Mouse (Mus musculus) neural tube, embryonic 11.5 days (tissue): ENCODE measurements around the gene Rbfox3. TPM values are rescaled to one million over a fixed set of nuclear protein-coding genes. Genes with fewer than 3 reads are reported as not detected.

Source experiments
- ATAC-seq: fragments of 200-750 bp; cut with Nextera tagmentation; 2 replicates; pipeline ENCODE4 v1.8.0; 2017; ENCODE audit warnings: moderate number of reproducible peaks, mild to moderate bottlenecking, moderate TSS enrichment, moderate library complexity; ENCODE audit not compliant: insufficient read depth, low FRiP score, low TSS enrichment
- DNase-seq: peaks from one replicate; pipeline ENCODE4 v3.0.0-alpha.2; 2015; ENCODE audit warnings: low spot score
- H3K27ac ChIP-seq: fragments of 300-500 bp; sonication (generic); 2 replicates; pipeline ENCODE4 v1.5.1; 2014; ENCODE audit warnings: low read depth, mild to moderate bottlenecking, low read length
- H3K27me3 ChIP-seq: fragments of 300-500 bp; sonication (generic); 2 replicates; pipeline ENCODE4 v1.6.1; 2014; ENCODE audit warnings: mild to moderate bottlenecking, low read length, mixed read lengths; ENCODE audit not compliant: control insufficient read depth, insufficient read depth
- H3K36me3 ChIP-seq: fragments of 300-500 bp; sonication (generic); 2 replicates; pipeline ENCODE4 v1.6.1; 2014; ENCODE audit warnings: mild to moderate bottlenecking, low read length, moderate library complexity, mixed read lengths; ENCODE audit not compliant: control insufficient read depth, insufficient read depth
- H3K4me1 ChIP-seq: fragments of 300-500 bp; sonication (generic); 2 replicates; pipeline ENCODE4 v1.6.1; 2014; ENCODE audit warnings: low read length, mixed read lengths; ENCODE audit not compliant: control insufficient read depth, insufficient read depth
- H3K4me2 ChIP-seq: fragments of 300-500 bp; sonication (generic); 2 replicates; pipeline ENCODE4 v1.6.1; 2014; ENCODE audit warnings: low read depth, mild to moderate bottlenecking, moderate library complexity
- H3K4me3 ChIP-seq: fragments of 300-500 bp; sonication (generic); 2 replicates; pipeline ENCODE4 v1.5.1; 2014; ENCODE audit warnings: low read depth, low read length
- H3K9ac ChIP-seq: fragments of 300-500 bp; sonication (generic); 2 replicates; pipeline ENCODE4 v1.6.1; 2014; ENCODE audit warnings: mild to moderate bottlenecking, low read length
- H3K9me3 ChIP-seq: fragments of 300-500 bp; sonication (generic); 2 replicates; pipeline ENCODE4 v1.6.1; 2016; ENCODE audit warnings: low read length; ENCODE audit not compliant: control insufficient read depth
- WGBS: fragments of 180-500 bp; shearing (Covaris S2); extraction: QIAGEN DNeasy Blood & Tissue Kit; methylation state at CpG from one replicate; pipeline ENCODE4 v1.1.7; 2014; 5-methylcytosine and 5-hydroxymethylcytosine counted together
- polyA plus RNA-seq: library from polyadenylated mRNA; unstranded; fragments of >200 nt; fragmentation: Nextera tagmentation; extraction: Ambion mirVana; gene quantifications from 2 replicates; pipeline ENCODE4 v1.2.1, GENCODE M21; 2014

The Rbfox3 gene
- polyA plus RNA-seq, 1 experiment from 2014 or later, result 16.2 TPM

- no peak overlapping the region for H3K9ac ChIP-seq
- no peaks in the 10 kb centered on the region for H3K27me3 ChIP-seq
- no peaks in the 10 kb centered on the region for H3K9me3 ChIP-seq
- DNase-seq, result no peak
- H3K27ac ChIP-seq, result no peak overlapping the region
- ATAC-seq, result no peak
- WGBS, result 76% methylated on average over 4 of the region's 4 CpGs
- H3K4me3 ChIP-seq, result no peak overlapping the region
- H3K4me2 ChIP-seq, result no peak overlapping the region
- peaks cover 15% of the 10 kb centered on the region for H3K4me1 ChIP-seq
- no peaks in the 10 kb centered on the region for H3K36me3 ChIP-seq
These were observed 387.8 kb downstream of the Rbfox3 start for GRCm38 (mm10) chr11:118523496-118524145.

DNA sequence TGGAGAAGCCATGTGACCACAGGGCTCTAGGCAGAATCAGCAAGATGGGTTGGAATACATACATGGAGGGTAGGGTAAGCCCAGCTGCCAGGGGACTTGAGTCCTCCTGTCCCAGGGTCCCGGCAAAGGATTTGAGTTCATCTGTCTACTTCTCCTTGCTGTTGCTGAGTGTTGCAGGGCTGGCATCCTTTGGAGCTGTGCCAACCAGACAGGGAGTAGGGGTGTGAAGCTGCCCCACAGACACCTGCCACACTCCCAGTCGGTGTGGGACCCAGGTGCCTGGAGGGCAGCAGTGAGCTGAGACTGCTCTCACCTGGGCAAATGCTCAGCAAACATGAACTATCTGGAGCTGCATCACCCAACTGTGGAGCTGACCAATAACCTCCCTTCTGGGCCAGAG is 390.5 kb downstream of the Rbfox3 start:
- H3K4me2 ChIP-seq, result no peak overlapping the region
- DNase-seq, result no peak
- H3K4me1 ChIP-seq, result peaks cover 14% of the 10 kb centered on the region
- no peak for ATAC-seq
- no peaks in the 10 kb centered on the region for H3K36me3 ChIP-seq
- H3K27ac ChIP-seq, result no peak overlapping the region
- no peaks in the 10 kb centered on the region for H3K27me3 ChIP-seq
- no peak overlapping the region for H3K9ac ChIP-seq
- WGBS, result 87% methylated on average over 2 of the region's 2 CpGs
- H3K4me3 ChIP-seq, result no peak overlapping the region
- no peaks in the 10 kb centered on the region for H3K9me3 ChIP-seq

GRCm38 (mm10) chr11:118520251-118520650 is 391.1 kb downstream of the Rbfox3 start:
- Histone ChIP-seq H3K4me1 (peaks cover 7% of the 10 kb centered on the region), H3K4me2 (no peak overlapping the region), H3K4me3 (no peak overlapping the region), H3K36me3 (no peaks in the 10 kb centered on the region), H3K9ac (no peak overlapping the region), H3K27me3 (no peaks in the 10 kb centered on the region), H3K9me3 (no peaks in the 10 kb centered on the region), H3K27ac (no peak overlapping the region)
- 60% methylated on average over 5 of the region's 5 CpGs for WGBS
- ATAC-seq (no peak), DNase-seq (no peak)

DNA sequence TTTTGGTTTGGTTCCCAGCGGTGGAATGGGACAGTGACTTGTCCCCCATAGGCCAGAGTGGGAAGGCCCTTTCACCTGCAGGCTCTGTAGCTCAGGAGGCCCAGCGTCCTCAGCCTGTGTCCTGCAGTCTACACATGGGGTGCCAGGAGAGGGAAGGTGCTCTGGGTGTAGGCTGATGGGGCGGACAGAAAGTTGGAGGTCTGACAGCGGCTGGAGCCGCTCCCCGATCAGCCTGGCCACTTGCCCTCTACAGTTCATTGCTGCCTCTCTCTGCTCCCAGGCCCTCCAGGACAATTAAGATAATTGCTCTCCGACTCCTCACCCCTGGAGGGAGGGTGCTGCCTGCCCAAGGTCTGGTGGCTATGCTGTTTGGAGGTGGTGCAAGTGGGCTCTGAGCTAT is 392.7 kb downstream of the Rbfox3 start:
- H3K9ac ChIP-seq, result no peak overlapping the region
- no peak for ATAC-seq

DNA sequence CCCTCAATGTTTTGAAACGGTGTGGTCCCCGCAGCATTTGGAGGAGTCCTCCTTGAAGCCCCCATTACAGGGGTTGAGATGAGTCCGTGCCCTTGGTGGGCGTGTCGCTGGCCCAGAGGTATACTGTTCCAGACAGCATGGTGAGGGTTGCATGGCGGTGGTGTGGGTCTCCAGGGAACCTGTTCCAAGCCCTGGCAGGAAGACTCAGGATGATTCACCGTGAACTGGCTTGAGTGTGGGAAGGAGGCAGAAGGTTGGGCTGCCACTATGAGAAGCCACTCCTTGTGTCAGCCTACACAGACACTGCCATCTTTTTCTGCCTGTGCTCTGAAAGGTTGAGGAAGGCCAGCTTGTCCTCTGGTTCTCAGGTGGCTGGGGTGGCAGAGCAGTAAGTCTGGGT is 393.5 kb downstream of the Rbfox3 start:
- WGBS, result 78% methylated on average over 7 of the region's 7 CpGs
- no peak overlapping the region for H3K9ac ChIP-seq
- ATAC-seq (no peak), DNase-seq (no peak)
- no peaks in the 10 kb centered on the region for H3K9me3 ChIP-seq
- H3K4me1 ChIP-seq, result no peaks in the 10 kb centered on the region; the same call in 1 of the 2 replicates
- H3K36me3 ChIP-seq, result no peaks in the 10 kb centered on the region
- no peak overlapping the region for H3K4me2 ChIP-seq
- no peak overlapping the region for H3K27ac ChIP-seq
- no peaks in the 10 kb centered on the region for H3K27me3 ChIP-seq
- H3K4me3 ChIP-seq, result no peak overlapping the region

More for the DNA sequence above, 392.7 kb downstream of the Rbfox3 start:
- Histone ChIP-seq H3K36me3 (no peaks in the 10 kb centered on the region), H3K4me2 (no peak overlapping the region), H3K27ac (no peak overlapping the region), H3K4me3 (no peak overlapping the region), H3K9me3 (no peaks in the 10 kb centered on the region), H3K4me1 (no peaks in the 10 kb centered on the region), H3K27me3 (no peaks in the 10 kb centered on the region)
- WGBS, result 68% methylated on average over 7 of the region's 7 CpGs
- DNase-seq, result no peak

- 68% methylated on average over 15 of the region's 15 CpGs for WGBS
- no peaks in the 10 kb centered on the region for H3K36me3 ChIP-seq
- ATAC-seq (no peak), DNase-seq (no peak)
- no peaks in the 10 kb centered on the region for H3K9me3 ChIP-seq
- H3K27me3 ChIP-seq, result no peaks in the 10 kb centered on the region
- no peak overlapping the region for H3K4me2 ChIP-seq
- no peak overlapping the region for H3K9ac ChIP-seq
- H3K27ac ChIP-seq, result no peak overlapping the region
- H3K4me1 ChIP-seq, result no peaks in the 10 kb centered on the region; the same call in 1 of the 2 replicates
- no peak overlapping the region for H3K4me3 ChIP-seq
These were observed 399.0 kb downstream of the Rbfox3 start for GRCm38 (mm10) chr11:118512257-118512910.

DNA sequence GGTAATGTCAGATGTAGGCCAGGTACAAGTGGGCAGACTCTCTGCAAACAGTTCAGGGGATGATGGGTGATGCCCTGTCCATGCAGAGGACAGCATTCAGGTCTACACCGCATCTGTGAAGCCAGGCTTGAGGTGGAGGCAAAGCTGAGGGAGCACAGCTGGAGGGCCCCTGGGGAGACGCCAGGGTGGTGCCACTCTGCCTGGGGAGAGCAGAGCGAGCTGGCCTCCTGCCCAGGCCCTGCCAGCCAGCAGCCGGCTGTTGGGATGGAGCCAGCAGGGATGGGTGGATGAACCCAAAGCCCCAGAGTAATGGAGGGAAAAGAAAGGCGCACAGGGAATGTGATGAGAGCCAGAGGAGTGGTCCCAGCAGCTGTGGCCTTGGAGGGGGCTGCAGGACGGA is 399.5 kb downstream of the Rbfox3 start:
- 77% methylated on average over 6 of the region's 6 CpGs for WGBS
- H3K4me3 ChIP-seq, result no peak overlapping the region
- no peaks in the 10 kb centered on the region; the same call in 1 of the 2 replicates for H3K4me1 ChIP-seq
- H3K9ac ChIP-seq, result no peak overlapping the region
- ATAC-seq (no peak), DNase-seq (no peak)
- H3K27me3 ChIP-seq, result no peaks in the 10 kb centered on the region
- H3K27ac ChIP-seq, result no peak overlapping the region
- H3K9me3 ChIP-seq, result no peaks in the 10 kb centered on the region
- H3K36me3 ChIP-seq, result no peaks in the 10 kb centered on the region
- H3K4me2 ChIP-seq, result no peak overlapping the region

DNA sequence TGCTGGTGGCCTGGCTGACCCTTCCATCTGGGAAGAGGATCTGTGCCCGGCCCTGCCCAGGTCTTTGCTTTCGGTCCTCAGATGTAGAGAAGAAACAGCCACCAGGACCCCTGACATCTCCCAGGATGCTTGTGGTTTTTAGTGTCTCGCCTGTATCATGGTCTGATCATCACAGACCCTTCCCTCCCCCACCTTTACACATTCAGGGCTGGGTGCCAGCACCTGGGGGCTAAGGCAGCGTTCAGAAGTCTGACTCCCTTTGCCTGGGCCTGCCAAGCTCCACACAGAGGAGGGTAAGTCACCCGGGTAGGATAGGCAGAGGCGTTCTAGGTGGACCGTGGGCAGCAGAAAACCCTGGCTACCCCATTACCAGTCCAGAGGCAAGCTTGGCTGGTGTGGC is 403.1 kb downstream of the Rbfox3 start:
- Histone ChIP-seq H3K9ac (no peak overlapping the region), H3K4me3 (no peak overlapping the region), H3K9me3 (no peaks in the 10 kb centered on the region), H3K4me1 (no peaks in the 10 kb centered on the region; the same call in 1 of the 2 replicates), H3K4me2 (no peak overlapping the region), H3K27ac (no peak overlapping the region), H3K27me3 (peaks cover 7% of the 10 kb centered on the region; the same call in 1 of the 2 replicates), H3K36me3 (no peaks in the 10 kb centered on the region)
- 74% methylated on average over 7 of the region's 7 CpGs for WGBS
- ATAC-seq, result no peak
- no peak for DNase-seq

- H3K27me3 ChIP-seq, result peaks cover 11% of the 10 kb centered on the region; the same call in 1 of the 2 replicates
- H3K4me2 ChIP-seq, result no peak overlapping the region
- 46% methylated on average over 5 of the region's 5 CpGs for WGBS
- no peak overlapping the region for H3K4me3 ChIP-seq
- H3K36me3 ChIP-seq, result no peaks in the 10 kb centered on the region
- H3K9ac ChIP-seq, result no peak overlapping the region
- ATAC-seq (no peak), DNase-seq (peak; percentile 81)
- H3K4me1 ChIP-seq, result no peaks in the 10 kb centered on the region; the same call in 1 of the 2 replicates
- no peak overlapping the region for H3K27ac ChIP-seq
- no peaks in the 10 kb centered on the region for H3K9me3 ChIP-seq
These were observed 403.5 kb downstream of the Rbfox3 start for GRCm38 (mm10) chr11:118507904-118508303.
